Mouse (Mus musculus) heart, postnatal 0 days (tissue): ENCODE data around the gene Anapc10. TPM values are rescaled to one million over a fixed set of nuclear protein-coding genes. Genes with fewer than 3 reads are reported as not detected.
A peak's percentile ranks its signal among the peaks of the same experiment; 100 is the strongest.
"Not testable (repeated sequence)": the region's sequence is repeated elsewhere in the genome, so short reads cannot be mapped to it uniquely, and the experiment has no call there.

Experiments
- ATAC-seq: fragments of 200-750 bp; cut with Nextera tagmentation; 2 replicates; pipeline ENCODE4 v1.8.0; 2017; ENCODE audit warnings: low read depth, moderate number of reproducible peaks, moderate library complexity; ENCODE audit not compliant: insufficient read depth
- DNase-seq: peaks from one replicate; pipeline ENCODE4 v3.0.0-alpha.2; 2016; ENCODE audit warnings: low spot score
- H3K27ac ChIP-seq: fragments of 300-500 bp; sonication (generic); 2 replicates; pipeline ENCODE4 v1.5.1; 2014; ENCODE audit warnings: low read depth, mild to moderate bottlenecking
- H3K27me3 ChIP-seq: fragments of 300-500 bp; sonication (generic); 2 replicates; pipeline ENCODE4 v1.6.1; 2014; ENCODE audit warnings: low read length, mixed read lengths; ENCODE audit not compliant: control insufficient read depth, insufficient read depth
- H3K36me3 ChIP-seq: fragments of 300-500 bp; sonication (generic); replicated peaks from 2 replicates; pipeline ENCODE4 v1.6.1; 2014; ENCODE audit warnings: low read length, mixed read lengths; ENCODE audit not compliant: control insufficient read depth, insufficient read depth
- H3K4me1 ChIP-seq: fragments of 300-500 bp; sonication (generic); 2 replicates; pipeline ENCODE4 v1.6.1; 2014; ENCODE audit warnings: antibody characterized with exemption; ENCODE audit not compliant: control insufficient read depth, insufficient read depth
- H3K4me2 ChIP-seq: fragments of 300-500 bp; sonication (generic); 2 replicates; pipeline ENCODE4 v1.6.1; 2014; ENCODE audit warnings: low read depth, mild to moderate bottlenecking, low read length, moderate library complexity
- H3K4me3 ChIP-seq: fragments of 300-500 bp; sonication (generic); 2 replicates; pipeline ENCODE4 v1.5.1; 2014; ENCODE audit warnings: low read depth, low read length
- H3K9ac ChIP-seq: fragments of 300-500 bp; sonication (generic); replicated peaks from 2 replicates; pipeline ENCODE4 v1.6.1; 2014; ENCODE audit warnings: low read depth, low read length, mixed read lengths
- H3K9me3 ChIP-seq: fragments of 300-500 bp; sonication (generic); replicated peaks from 2 replicates; pipeline ENCODE4 v1.6.1; 2016; ENCODE audit warnings: low read length; ENCODE audit not compliant: control insufficient read depth
- CTCF ChIP-seq: IDR thresholded peaks from 2 replicates; pipeline ENCODE4 v1.5.1; 2016; ENCODE audit warnings: antibody characterized with exemption, control low read depth, low read depth
- EP300 ChIP-seq: IDR thresholded peaks from 2 replicates; pipeline ENCODE4 v1.6.1; 2016; ENCODE audit warnings: antibody characterized with exemption, low read depth
- WGBS: fragments of 180-500 bp; shearing (Covaris S2); extraction: QIAGEN DNeasy Blood & Tissue Kit; methylation state at CpG from one replicate; pipeline ENCODE4 v1.1.7; 2014; 5-methylcytosine and 5-hydroxymethylcytosine counted together
- polyA plus RNA-seq: library from polyadenylated mRNA; unstranded; fragments of >200 nt; fragmentation: Nextera tagmentation; extraction: Ambion mirVana; gene quantifications from 2 replicates; pipeline ENCODE4 v1.2.1, GENCODE M21; 2015
- total RNA-seq: library from RNA; depleted of rRNA; stranded (reverse); fragments of >200 nt; gene quantifications from 2 replicates; pipeline ENCODE4 v1.2.3, GENCODE M21; 2014; ENCODE audit warnings: low replicate concordance

Anapc10 gene
- total and polyA plus RNA-seq, 2 experiments from 2014 or later = 1.9 to 20.9 TPM

DNA sequence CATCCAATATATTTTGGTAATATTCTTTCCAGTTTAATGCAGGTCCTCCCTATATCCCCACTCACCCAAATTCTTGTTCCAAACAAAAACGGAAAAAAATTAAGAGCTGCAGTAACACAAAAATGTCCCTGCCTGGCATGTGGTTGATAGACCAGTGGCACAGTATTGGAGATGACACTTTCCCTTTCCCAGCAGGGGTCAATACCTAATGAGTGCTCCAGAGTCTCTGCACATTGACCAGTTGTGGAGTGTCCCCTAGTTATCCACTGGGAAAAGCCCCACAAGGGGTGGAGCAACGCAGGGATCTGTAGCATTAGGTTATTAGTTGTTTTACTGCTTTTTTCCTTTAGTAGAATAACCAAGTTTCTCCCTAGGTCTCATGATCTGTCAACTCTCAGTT, 30.7 kb upstream of the Anapc10 start:
- no peak overlapping the region for H3K27ac ChIP-seq
- H3K4me1 ChIP-seq = peaks cover 5% of the 10 kb centered on the region; the same call in 1 of the 2 replicates
- no peaks in the 10 kb centered on the region for H3K9me3 ChIP-seq
- peak overlapping the region; percentile 62 for H3K4me3 ChIP-seq
- TF ChIP-seq EP300 (no peak), CTCF (no peak)
- ATAC-seq (no peak), DNase-seq (no peak)
- H3K36me3 ChIP-seq = peaks cover 37% of the 10 kb centered on the region
- H3K27me3 ChIP-seq = no peaks in the 10 kb centered on the region
- WGBS = 29% methylated on average over 2 of the region's 2 CpGs
- H3K4me2 ChIP-seq = peak overlapping the region; percentile 74
- peak overlapping the region; percentile 46 for H3K9ac ChIP-seq

DNA sequence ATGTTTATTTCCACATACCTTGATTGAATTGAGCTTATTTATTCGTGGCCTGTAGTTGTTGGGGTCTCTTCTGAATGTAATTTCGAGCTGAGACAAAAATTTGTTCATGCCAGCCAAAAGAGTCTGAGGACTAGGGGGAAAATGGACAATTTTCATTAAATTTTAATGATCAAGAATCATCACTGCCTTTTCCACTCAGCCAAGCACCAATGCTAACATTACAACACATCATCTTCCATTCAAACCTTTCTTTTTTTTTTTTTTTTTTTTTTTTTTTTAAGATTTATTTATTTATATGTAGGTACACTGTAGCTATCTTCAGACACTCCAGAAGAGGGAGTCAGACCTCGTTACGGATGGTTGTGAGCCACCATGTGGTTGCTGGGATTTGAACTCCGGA, 25.7 kb upstream of the Anapc10 start:
- not testable (repeated sequence) for H3K4me1 ChIP-seq, H3K27ac ChIP-seq, DNase-seq, H3K9ac ChIP-seq, H3K4me3 ChIP-seq, H3K27me3 ChIP-seq, ATAC-seq, H3K4me2 ChIP-seq, H3K9me3 ChIP-seq
- H3K36me3 ChIP-seq = peaks cover 78% of the 10 kb centered on the region
- WGBS = 98% methylated on average over 3 of the region's 5 CpGs

DNA sequence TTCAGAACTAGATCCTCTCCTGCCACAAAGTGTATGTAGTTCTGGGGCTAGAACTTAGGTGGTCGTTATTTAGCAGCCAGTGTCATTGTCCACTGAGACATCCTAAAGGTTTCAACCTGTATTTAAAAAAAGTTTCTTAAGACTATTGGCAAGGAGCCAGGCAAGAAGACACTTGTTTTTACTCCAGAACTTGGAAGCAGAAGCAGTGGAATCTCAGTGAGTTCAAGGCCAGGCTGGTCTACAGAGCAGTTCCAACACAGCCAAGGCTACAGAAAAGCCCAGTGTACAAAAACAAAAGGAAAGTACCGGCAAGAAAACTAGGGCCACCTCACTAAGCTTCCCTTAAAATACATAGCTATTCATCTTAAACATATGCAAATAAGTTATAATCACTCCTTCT, 19.1 kb upstream of the Anapc10 start:
- H3K4me3 ChIP-seq = no peak overlapping the region
- peaks cover 62% of the 10 kb centered on the region for H3K36me3 ChIP-seq
- H3K4me2 ChIP-seq = no peak overlapping the region
- no peak overlapping the region for H3K9ac ChIP-seq
- 79% methylated on average over 2 of the region's 2 CpGs for WGBS
- H3K27ac ChIP-seq = no peak overlapping the region
- no peaks in the 10 kb centered on the region for H3K27me3 ChIP-seq
- no peak for DNase-seq
- TF ChIP-seq EP300 (no peak), CTCF (no peak)
- ATAC-seq = no peak
- no peaks in the 10 kb centered on the region for H3K4me1 ChIP-seq
- no peaks in the 10 kb centered on the region for H3K9me3 ChIP-seq

DNA sequence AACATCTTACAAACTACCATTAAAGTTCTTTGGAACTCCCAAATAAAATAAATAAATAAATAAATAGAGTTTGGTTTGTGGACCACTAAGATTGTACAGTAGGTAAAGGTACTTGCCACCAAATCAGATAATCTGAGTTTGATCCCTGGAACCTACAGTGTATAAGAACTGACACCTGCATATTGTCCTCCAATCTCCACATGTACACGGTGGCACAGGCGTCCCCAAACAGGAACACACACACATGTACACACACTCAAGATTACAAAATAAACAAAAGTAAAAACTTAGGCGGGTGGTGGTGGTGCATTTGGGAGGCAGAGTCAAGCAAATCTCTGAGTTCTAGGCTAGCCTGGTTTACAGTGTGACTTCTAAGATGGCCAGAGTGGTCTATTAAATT, 4.9 kb upstream of the Anapc10 start:
- no peak for ATAC-seq
- WGBS = 94% methylated on average over 3 of the region's 3 CpGs
- no peak for DNase-seq
- Histone ChIP-seq H3K36me3 (peaks cover 51% of the 10 kb centered on the region), H3K4me1 (no peaks in the 10 kb centered on the region), H3K27me3 (no peaks in the 10 kb centered on the region), H3K4me2 (no peak overlapping the region), H3K27ac (no peak overlapping the region), H3K9ac (no peak overlapping the region), H3K4me3 (no peak overlapping the region), H3K9me3 (no peaks in the 10 kb centered on the region)
- TF ChIP-seq EP300 (no peak), CTCF (no peak)

DNA sequence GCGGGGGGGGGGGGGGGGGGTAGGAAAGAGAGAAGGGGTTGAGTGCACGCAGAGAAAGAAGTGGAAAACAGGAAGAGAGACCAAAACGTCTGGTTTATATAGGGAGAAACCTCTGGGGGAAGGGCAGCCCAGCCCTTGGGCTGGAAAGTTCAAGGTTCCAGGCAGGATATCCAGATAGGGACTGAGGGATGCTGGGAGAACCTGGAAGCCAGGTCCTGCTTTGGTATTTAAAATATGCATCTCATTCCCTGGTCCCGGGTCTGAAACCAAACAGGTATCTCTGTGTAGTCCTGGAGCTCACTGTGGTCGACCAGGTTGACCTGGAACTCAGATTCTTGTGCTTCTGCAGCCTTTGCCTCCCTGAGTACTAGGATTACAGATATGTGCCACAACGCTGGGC, 1.1 kb downstream of the Anapc10 start:
- peaks cover 10% of the 10 kb centered on the region; the same call in 1 of the 2 replicates for H3K36me3 ChIP-seq
- no peak overlapping the region for H3K4me3 ChIP-seq
- no peaks in the 10 kb centered on the region for H3K9me3 ChIP-seq
- DNase-seq (no peak), ATAC-seq (no peak)
- no peaks in the 10 kb centered on the region for H3K27me3 ChIP-seq
- no peak overlapping the region for H3K27ac ChIP-seq
- 51% methylated on average over 6 of the region's 6 CpGs for WGBS
- H3K9ac ChIP-seq = no peak overlapping the region
- no peak for TF ChIP-seq EP300
- TF ChIP-seq CTCF = no peak
- H3K4me2 ChIP-seq = peak overlapping the region; percentile 84; the same call in 1 of the 2 replicates
- H3K4me1 ChIP-seq = peaks cover 6% of the 10 kb centered on the region; the same call in 1 of the 2 replicates

DNA sequence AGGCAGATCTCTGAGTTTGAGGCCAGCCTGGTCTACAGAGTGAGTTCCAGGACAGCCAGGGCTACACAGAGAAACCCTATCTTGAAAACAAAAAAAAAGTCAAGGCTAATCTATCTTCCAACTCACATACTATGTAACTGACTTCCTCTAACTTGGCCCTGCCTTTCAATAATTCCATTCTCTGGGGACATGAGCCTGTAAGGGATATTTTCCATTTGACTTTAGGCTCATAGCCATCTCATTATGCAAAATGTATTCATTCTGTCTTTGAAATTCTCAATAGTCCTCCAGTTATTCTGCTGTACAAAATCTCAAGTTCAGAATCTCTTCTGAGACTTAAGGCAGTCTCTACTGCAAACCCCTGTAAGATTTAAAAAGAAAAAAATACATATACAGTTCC, 9.9 kb downstream of the Anapc10 start:
- no peak for DNase-seq
- Histone ChIP-seq H3K4me1 (no peaks in the 10 kb centered on the region), H3K27ac (no peak overlapping the region), H3K4me3 (no peak overlapping the region), H3K9ac (no peak overlapping the region), H3K4me2 (no peak overlapping the region), H3K36me3 (peaks cover 26% of the 10 kb centered on the region), H3K9me3 (no peaks in the 10 kb centered on the region), H3K27me3 (no peaks in the 10 kb centered on the region)
- TF ChIP-seq EP300 = no peak
- no peak for TF ChIP-seq CTCF
- ATAC-seq = no peak
